Mouse (Mus musculus): ENCODE data around the gene Abca8b.
"Not testable (repeated sequence)": the region's sequence is repeated elsewhere in the genome, so short reads cannot be mapped to it uniquely, and the experiment has no call there.

Abca8b gene

GRCm38 (mm10) chr11:109995624-109996023 lies at the start of gene Abca8b:
Gene Abca8b (minus strand): TSS chr11:109995845.
- peak; percentile 56 to 69 for DNase-seq

GRCm38 (mm10) chr11:110037795-110038194 lies 42.1 kb upstream of the Abca8b start:
- no peak for DNase-seq

- DNase-seq: peak; percentile 9 to 32
Measured at GRCm38 (mm10) chr11:110028913-110029695, 33.5 kb upstream of the Abca8b start.

- DNase-seq: no peak
Measured at GRCm38 (mm10) chr11:110010836-110011546, 15.3 kb upstream of the Abca8b start.

GRCm38 (mm10) chr11:109995013-109995412 lies 632 bp downstream of the Abca8b start:
- peak in 1 of 2 experiments; percentile 9 for DNase-seq

- no peak for DNase-seq
Measured at GRCm38 (mm10) chr11:109994014-109994413, 1.6 kb downstream of the Abca8b start.

GRCm38 (mm10) chr11:109991270-109991669 lies 4.4 kb downstream of the Abca8b start:
- no peak for DNase-seq

GRCm38 (mm10) chr11:109990256-109990655 lies 5.4 kb downstream of the Abca8b start:
- DNase-seq: no peak

GRCm38 (mm10) chr11:109988164-109988563 lies 7.5 kb downstream of the Abca8b start:
- DNase-seq: no peak

GRCm38 (mm10) chr11:109987460-109988072 lies 8.1 kb downstream of the Abca8b start:
- not testable (repeated sequence) for DNase-seq

GRCm38 (mm10) chr11:109981872-109982271 lies 13.8 kb downstream of the Abca8b start:
- no peak for DNase-seq

- DNase-seq: no peak
Measured at GRCm38 (mm10) chr11:109970521-109970920, 25.1 kb downstream of the Abca8b start.

GRCm38 (mm10) chr11:109961495-109962492 lies 33.9 kb downstream of the Abca8b start:
- DNase-seq: no peak

GRCm38 (mm10) chr11:109955185-109955584 lies 40.5 kb downstream of the Abca8b start:
- DNase-seq: no peak

GRCm38 (mm10) chr11:109936915-109937314 lies 58.7 kb downstream of the Abca8b start:
- no peak for DNase-seq

- not testable (repeated sequence) for DNase-seq
Measured at GRCm38 (mm10) chr11:109933207-109933606, 62.4 kb downstream of the Abca8b start.

GRCm38 (mm10) chr11:109928489-109928888 lies 67.2 kb downstream of the Abca8b start:
- DNase-seq: no peak

- DNase-seq: no peak
Measured at GRCm38 (mm10) chr11:109926718-109927680, 68.6 kb downstream of the Abca8b start.

- DNase-seq: no peak
Measured at GRCm38 (mm10) chr11:109922236-109922635, 73.4 kb downstream of the Abca8b start.

- DNase-seq: no peak
Measured at GRCm38 (mm10) chr11:109919480-109919879, 76.2 kb downstream of the Abca8b start.

GRCm38 (mm10) chr11:109916654-109917053 lies 79.0 kb downstream of the Abca8b start:
- peak in 1 of 2 experiments; percentile 25 for DNase-seq
